Mouse (Mus musculus) lung, embryonic 14.5 days (tissue): ENCODE results near the gene Prkar2b. TPM values are rescaled to one million over a fixed set of nuclear protein-coding genes. Genes with fewer than 3 reads are reported as not detected.
A peak's percentile ranks its signal among the peaks of the same experiment; 100 is the strongest.

Experiments
- ATAC-seq: fragments of 200-750 bp; cut with Nextera tagmentation; 2 replicates; pipeline ENCODE4 v1.8.0; 2017; ENCODE audit warnings: mild to moderate bottlenecking, moderate TSS enrichment, moderate library complexity; ENCODE audit not compliant: insufficient read depth
- DNase-seq: peaks from one replicate; pipeline ENCODE4 v3.0.0-alpha.2; 2015
- H3K27ac ChIP-seq: fragments of 300-500 bp; sonication (generic); 2 replicates; pipeline ENCODE4 v1.5.1; 2014; ENCODE audit warnings: low read depth, mild to moderate bottlenecking, moderate library complexity
- H3K27me3 ChIP-seq: fragments of 300-500 bp; sonication (generic); 2 replicates; pipeline ENCODE4 v1.6.1; 2014; ENCODE audit warnings: low read length, control low read depth; ENCODE audit not compliant: insufficient read depth
- H3K36me3 ChIP-seq: fragments of 300-500 bp; sonication (generic); 2 replicates; pipeline ENCODE4 v1.6.1; 2014; ENCODE audit warnings: control low read depth; ENCODE audit not compliant: insufficient read depth
- H3K4me1 ChIP-seq: fragments of 300-500 bp; sonication (generic); 2 replicates; pipeline ENCODE4 v1.6.1; 2014; ENCODE audit warnings: antibody characterized with exemption, control low read depth; ENCODE audit not compliant: insufficient read depth
- H3K4me2 ChIP-seq: fragments of 300-500 bp; sonication (generic); 2 replicates; pipeline ENCODE4 v1.6.1; 2014; ENCODE audit warnings: mild to moderate bottlenecking
- H3K4me3 ChIP-seq: fragments of 300-500 bp; sonication (generic); 2 replicates; pipeline ENCODE4 v1.5.1; 2014; ENCODE audit warnings: low read depth, low read length
- H3K9ac ChIP-seq: fragments of 300-500 bp; sonication (generic); 2 replicates; pipeline ENCODE4 v1.6.1; 2014
- H3K9me3 ChIP-seq: fragments of 300-500 bp; sonication (generic); 2 replicates; pipeline ENCODE4 v1.6.1; 2016; ENCODE audit warnings: low read depth, low read length, control low read depth
- CTCF ChIP-seq: IDR thresholded peaks from 2 replicates; pipeline ENCODE4 v1.5.1; 2016; ENCODE audit warnings: antibody characterized with exemption, low read depth
- WGBS: fragments of 180-500 bp; shearing (Covaris S2); extraction: QIAGEN DNeasy Blood & Tissue Kit; methylation state at CpG from one replicate; pipeline ENCODE4 v1.1.7; 2014; 5-methylcytosine and 5-hydroxymethylcytosine counted together
- polyA plus RNA-seq: library from polyadenylated mRNA; unstranded; fragments of >200 nt; fragmentation: Nextera tagmentation; extraction: Ambion mirVana; gene quantifications from 2 replicates; pipeline ENCODE4 v1.2.1, GENCODE M21; 2014

The Prkar2b gene
- polyA plus RNA-seq, 1 experiment from 2014 or later: 31.6 TPM

DNA sequence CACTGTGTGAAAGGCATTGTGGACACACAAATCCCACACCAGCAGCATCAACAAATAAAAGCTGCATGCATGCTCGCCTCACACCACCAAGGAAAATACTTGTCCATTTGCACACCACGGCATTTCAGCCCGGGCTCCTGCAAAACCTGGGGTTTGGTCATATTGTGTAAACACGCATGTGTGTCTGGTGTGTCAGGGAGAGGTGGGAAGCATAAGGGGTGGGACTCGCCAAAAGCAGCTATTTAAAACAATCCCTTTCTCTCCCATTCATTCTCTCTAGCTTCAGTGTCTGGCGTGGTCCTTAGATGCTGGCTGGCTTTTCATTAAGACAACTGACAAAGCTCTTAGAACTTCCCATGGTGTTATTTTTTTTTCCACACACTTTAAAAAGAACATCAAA, 1.4 kb downstream of the Prkar2b start:
- 23% methylated on average over 6 of the region's 6 CpGs for WGBS
- ATAC-seq (no peak), DNase-seq (peak; percentile 13)
- Histone ChIP-seq H3K4me3 (peak overlapping the region; percentile 83), H3K27me3 (no peaks in the 10 kb centered on the region), H3K27ac (no peak overlapping the region), H3K4me1 (no peaks in the 10 kb centered on the region), H3K36me3 (no peaks in the 10 kb centered on the region), H3K9me3 (no peaks in the 10 kb centered on the region), H3K9ac (peak overlapping the region; percentile 84), H3K4me2 (peak overlapping the region; percentile 77)
- TF ChIP-seq CTCF: no peak

DNA sequence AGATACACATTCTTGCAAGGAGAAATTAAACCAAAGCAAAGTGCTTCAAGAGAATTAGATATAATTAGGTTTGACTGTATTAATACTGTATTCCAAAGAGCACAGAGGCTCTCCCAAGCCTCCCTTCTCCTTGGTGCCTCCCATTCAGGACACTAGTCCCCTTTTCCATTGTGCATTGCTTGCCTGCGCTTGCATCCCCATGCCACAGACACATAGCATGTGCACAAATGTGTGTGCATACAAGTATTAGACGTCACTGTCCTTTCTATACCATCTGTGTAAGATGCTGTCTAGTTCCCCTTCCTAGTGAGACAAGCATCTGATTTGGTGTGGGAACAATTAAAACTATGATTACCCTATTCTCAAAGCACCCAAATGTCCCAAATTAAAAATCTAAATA, 2.0 kb downstream of the Prkar2b start:
- Histone ChIP-seq H3K27me3 (no peaks in the 10 kb centered on the region), H3K4me2 (peak overlapping the region; percentile 77)
- DNase-seq: no peak

DNA sequence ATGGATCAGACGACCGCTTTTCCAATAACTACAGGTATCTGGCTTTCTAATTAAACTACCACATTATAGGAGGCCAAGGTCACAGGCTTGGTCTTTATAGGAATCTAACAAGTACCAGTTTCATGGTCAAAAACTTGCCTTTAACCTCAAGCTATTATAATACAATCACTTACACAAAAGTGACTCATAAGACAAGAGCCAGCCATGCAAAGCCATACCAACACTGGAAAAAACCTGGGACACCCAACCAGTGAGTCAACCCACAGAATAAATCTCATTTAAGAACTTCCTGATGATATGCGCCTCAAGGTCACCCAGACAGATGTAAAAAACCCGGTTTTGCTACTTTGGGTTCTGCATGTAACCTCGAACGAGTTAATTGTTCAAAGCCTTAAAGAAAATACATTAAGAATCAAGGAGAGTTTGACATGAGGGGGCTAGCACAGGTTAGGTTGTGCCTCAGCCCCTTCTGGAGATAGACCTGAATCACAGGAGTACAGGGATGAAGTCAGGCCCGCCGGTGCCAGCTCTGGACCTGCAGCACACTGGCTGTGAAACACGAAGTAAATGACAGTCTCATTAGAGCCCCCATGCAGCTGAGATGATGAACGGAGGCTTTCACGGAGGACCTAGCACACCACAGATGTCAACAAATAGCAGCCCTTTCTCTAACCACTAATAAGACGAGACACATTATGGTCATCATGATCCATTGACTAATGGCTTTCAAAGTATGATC, 3.5 kb downstream of the Prkar2b start:
- DNase-seq: no peak
- no peaks in the 10 kb centered on the region for H3K36me3 ChIP-seq
- no peak for TF ChIP-seq CTCF

More for the DNA sequence above, 2.0 kb downstream of the Prkar2b start:
- 67% methylated on average over 2 of the region's 2 CpGs for WGBS
- no peak overlapping the region for H3K9ac ChIP-seq
- ATAC-seq: no peak
- H3K9me3 ChIP-seq: no peaks in the 10 kb centered on the region
- H3K4me3 ChIP-seq: peak overlapping the region; percentile 83; the same call in 1 of the 2 replicates
- H3K4me1 ChIP-seq: no peaks in the 10 kb centered on the region
- H3K27ac ChIP-seq: no peak overlapping the region
- TF ChIP-seq CTCF: no peak
- H3K36me3 ChIP-seq: no peaks in the 10 kb centered on the region

DNA sequence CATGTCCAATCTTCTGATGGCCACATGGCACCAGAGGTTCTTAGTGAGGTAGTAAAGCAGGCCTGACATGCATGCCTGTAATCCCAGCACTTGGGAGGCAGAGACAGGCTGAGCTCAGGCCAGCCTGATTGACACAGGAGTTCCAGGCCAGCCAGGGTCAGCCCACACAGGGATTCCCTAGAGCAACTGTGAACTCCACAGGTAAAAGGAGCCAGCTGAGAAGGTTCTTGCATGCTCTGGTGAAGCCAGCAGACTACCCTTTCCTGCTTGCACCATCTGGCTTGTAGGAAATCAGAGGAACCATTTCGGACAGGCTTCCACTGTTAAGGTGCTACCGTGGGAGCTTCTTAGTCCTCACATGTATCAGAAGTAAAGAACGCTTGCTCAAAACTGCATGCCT, 5.3 kb downstream of the Prkar2b start:
- no peak overlapping the region for H3K27ac ChIP-seq
- no peaks in the 10 kb centered on the region for H3K27me3 ChIP-seq
- 97% methylated on average over 3 of the region's 3 CpGs for WGBS
- H3K9me3 ChIP-seq: no peaks in the 10 kb centered on the region
- 0 out of 2 replicates have a peak, but pooled peaks cover 4% of the 10 kb centered on the region for H3K4me1 ChIP-seq
- H3K36me3 ChIP-seq: no peaks in the 10 kb centered on the region
- H3K4me2 ChIP-seq: no peak overlapping the region
- DNase-seq (no peak), ATAC-seq (no peak)
- no peak overlapping the region for H3K9ac ChIP-seq
- no peak for TF ChIP-seq CTCF
- H3K4me3 ChIP-seq: no peak overlapping the region

More for the DNA sequence above, 3.5 kb downstream of the Prkar2b start:
- 0 out of 2 replicates have a peak, but pooled peaks cover 4% of the 10 kb centered on the region for H3K4me1 ChIP-seq
- H3K27ac ChIP-seq: no peak overlapping the region
- no peaks in the 10 kb centered on the region for H3K9me3 ChIP-seq
- no peak for ATAC-seq
- 80% methylated on average over 12 of the region's 12 CpGs for WGBS
- H3K4me3 ChIP-seq: no peak overlapping the region
- H3K27me3 ChIP-seq: no peaks in the 10 kb centered on the region
- no peak overlapping the region for H3K9ac ChIP-seq
- no peak overlapping the region for H3K4me2 ChIP-seq

DNA sequence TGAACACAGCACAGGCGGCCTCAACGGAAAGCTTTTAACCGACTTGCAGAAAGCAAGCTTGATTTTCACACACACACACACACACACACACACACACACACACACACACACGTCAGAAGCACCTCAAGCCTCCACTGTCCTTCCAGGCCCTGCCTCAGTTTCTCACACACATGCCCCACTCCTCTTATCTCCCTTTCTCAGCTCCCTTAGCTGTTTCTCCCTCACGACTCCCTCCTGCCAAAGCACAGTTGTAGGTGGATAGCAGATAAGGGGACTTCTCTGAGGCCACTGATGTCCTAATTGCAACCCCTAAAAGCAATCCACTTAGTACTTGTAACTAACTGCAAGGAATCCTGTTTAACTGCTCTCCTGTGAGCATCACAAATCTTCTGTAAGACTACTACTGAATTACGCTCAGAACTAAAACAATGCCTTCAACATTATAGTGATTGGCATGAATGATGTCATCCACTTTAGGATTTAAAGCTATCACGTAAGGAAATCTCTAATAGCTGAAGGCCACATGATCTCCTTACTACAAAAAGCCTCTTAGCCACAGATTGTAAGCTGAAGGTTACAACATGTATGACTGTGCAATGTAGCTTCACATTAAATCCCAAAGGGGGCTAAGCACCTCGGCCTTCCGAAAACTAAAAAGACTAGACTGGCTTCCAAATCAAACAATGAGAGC, 6.5 kb downstream of the Prkar2b start:
- Histone ChIP-seq H3K4me1 (0 out of 2 replicates have a peak, but pooled peaks cover 4% of the 10 kb centered on the region), H3K9me3 (no peaks in the 10 kb centered on the region), H3K27ac (no peak overlapping the region), H3K4me2 (no peak overlapping the region), H3K36me3 (no peaks in the 10 kb centered on the region), H3K27me3 (no peaks in the 10 kb centered on the region), H3K9ac (no peak overlapping the region), H3K4me3 (no peak overlapping the region)
- no peak for DNase-seq
- WGBS: 48% methylated on average over 9 of the region's 9 CpGs
- TF ChIP-seq CTCF: no peak
- ATAC-seq: no peak

DNA sequence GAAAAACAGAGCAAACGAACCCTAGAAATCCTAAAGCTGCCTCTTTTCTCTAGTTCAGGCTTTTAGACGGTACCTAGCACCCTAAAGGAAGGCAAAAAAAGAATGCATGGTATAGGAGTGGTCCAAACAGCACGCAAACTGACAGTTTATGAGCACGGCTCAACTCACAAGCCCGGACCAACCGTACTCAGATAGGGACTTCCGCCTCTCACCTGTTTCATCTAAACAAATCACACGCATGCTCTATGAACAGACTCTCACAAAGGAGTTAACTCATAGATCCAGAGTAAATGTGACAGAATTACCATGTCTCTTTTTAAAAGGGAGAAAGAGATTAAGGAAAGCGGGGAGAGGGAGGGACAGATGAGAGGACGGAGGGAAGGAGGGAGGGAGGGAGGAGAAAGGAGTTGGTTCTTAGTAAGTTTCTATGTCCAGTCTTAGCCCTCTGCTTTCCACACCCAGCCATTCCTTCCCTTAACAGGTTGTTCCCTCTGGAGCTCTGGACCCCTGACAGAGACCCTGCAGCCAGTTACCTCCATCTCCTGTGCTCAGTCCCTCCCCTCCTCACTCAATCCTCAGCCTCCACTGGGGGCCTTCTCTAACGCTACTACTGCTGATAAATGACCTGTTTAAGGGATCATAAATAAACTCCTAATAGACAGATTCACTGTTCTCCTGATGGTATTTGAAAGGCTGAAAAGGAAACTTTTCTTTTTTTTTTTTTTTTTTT, 7.3 kb downstream of the Prkar2b start:
- H3K4me2 ChIP-seq: peak overlapping the region; percentile 6; the same call in 1 of the 2 replicates
- H3K27me3 ChIP-seq: no peaks in the 10 kb centered on the region
- H3K9ac ChIP-seq: no peak overlapping the region
- H3K36me3 ChIP-seq: no peaks in the 10 kb centered on the region
- no peak for ATAC-seq
- 0 out of 2 replicates have a peak, but pooled peaks cover 4% of the 10 kb centered on the region for H3K4me1 ChIP-seq
- TF ChIP-seq CTCF: no peak
- 50% methylated on average over 11 of the region's 11 CpGs for WGBS
- H3K4me3 ChIP-seq: no peak overlapping the region
- DNase-seq: no peak
- H3K9me3 ChIP-seq: no peaks in the 10 kb centered on the region
- H3K27ac ChIP-seq: no peak overlapping the region
